Mouse (Mus musculus): ENCODE measurements around the gene Six1.

The Six1 gene

GRCm38 (mm10) chr12:73053668-73054241 lies at the start of gene Six1:
TSS of gene Six1 (minus strand) at chr12:73053887.
- TF ChIP-seq GATA4 (IDR thresholded peaks at IDR 0.05; ENCODE audit: insufficient replicate concordance, low read length), result no peak; the same call in 1 of the 2 replicates

- TF ChIP-seq GATA4 (IDR thresholded peaks at IDR 0.05; ENCODE audit: insufficient replicate concordance, low read length), result no peak
These were observed 44.9 kb upstream of the Six1 start for GRCm38 (mm10) chr12:73098593-73098992.

GRCm38 (mm10) chr12:73094605-73095004 lies 40.9 kb upstream of the Six1 start:
- no peak for TF ChIP-seq GATA4 (IDR thresholded peaks at IDR 0.05; ENCODE audit: insufficient replicate concordance, low read length)

- no peak for TF ChIP-seq GATA4 (IDR thresholded peaks at IDR 0.05; ENCODE audit: insufficient replicate concordance, low read length)
These were observed 40.5 kb upstream of the Six1 start for GRCm38 (mm10) chr12:73094189-73094588.

GRCm38 (mm10) chr12:73090672-73091335 lies 37.1 kb upstream of the Six1 start:
- TF ChIP-seq GATA4 (IDR thresholded peaks at IDR 0.05; ENCODE audit: insufficient replicate concordance, low read length), result no peak

- TF ChIP-seq GATA4 (IDR thresholded peaks at IDR 0.05; ENCODE audit: insufficient replicate concordance, low read length), result no peak
These were observed 35.2 kb upstream of the Six1 start for GRCm38 (mm10) chr12:73088911-73089310.

- no peak for TF ChIP-seq GATA4 (IDR thresholded peaks at IDR 0.05; ENCODE audit: insufficient replicate concordance, low read length)
These were observed 34.8 kb upstream of the Six1 start for GRCm38 (mm10) chr12:73088500-73088899.

- TF ChIP-seq GATA4 (IDR thresholded peaks at IDR 0.05; ENCODE audit: insufficient replicate concordance, low read length), result no peak
These were observed 33.4 kb upstream of the Six1 start for GRCm38 (mm10) chr12:73087086-73087485.

GRCm38 (mm10) chr12:73085739-73086630 lies 32.3 kb upstream of the Six1 start:
- TF ChIP-seq GATA4 (IDR thresholded peaks at IDR 0.05; ENCODE audit: insufficient replicate concordance, low read length), result no peak

- no peak for TF ChIP-seq GATA4 (IDR thresholded peaks at IDR 0.05; ENCODE audit: insufficient replicate concordance, low read length)
These were observed 30.1 kb upstream of the Six1 start for GRCm38 (mm10) chr12:73083773-73084172.

GRCm38 (mm10) chr12:73060805-73061410 lies 7.2 kb upstream of the Six1 start:
- TF ChIP-seq GATA4 (IDR thresholded peaks at IDR 0.05; ENCODE audit: insufficient replicate concordance, low read length), result no peak

- TF ChIP-seq GATA4 (IDR thresholded peaks at IDR 0.05; ENCODE audit: insufficient replicate concordance, low read length), result no peak
These were observed 3.8 kb upstream of the Six1 start for GRCm38 (mm10) chr12:73057492-73057891.

- no peak for TF ChIP-seq GATA4 (IDR thresholded peaks at IDR 0.05; ENCODE audit: insufficient replicate concordance, low read length)
These were observed 1.8 kb upstream of the Six1 start for GRCm38 (mm10) chr12:73055451-73055850.

- TF ChIP-seq GATA4 (IDR thresholded peaks at IDR 0.05; ENCODE audit: insufficient replicate concordance, low read length), result no peak
These were observed 994 bp upstream of the Six1 start for GRCm38 (mm10) chr12:73054576-73055185.
